Mouse (Mus musculus) hindbrain, embryonic 14.5 days (tissue): ENCODE measurements around the gene Capza1. TPM values are rescaled to one million over a fixed set of nuclear protein-coding genes. Genes with fewer than 3 reads are reported as not detected.
"Not testable (repeated sequence)": the region's sequence is repeated elsewhere in the genome, so short reads cannot be mapped to it uniquely, and the experiment has no call there.

ENCODE experiments used
- ATAC-seq: fragments of 200-750 bp; cut with Nextera tagmentation; 2 replicates; pipeline ENCODE4 v1.8.0; 2017; ENCODE audit warnings: moderate number of reproducible peaks, mild to moderate bottlenecking, moderate TSS enrichment, moderate library complexity; ENCODE audit not compliant: low FRiP score
- DNase-seq: peaks from one replicate; pipeline ENCODE4 v3.0.0-alpha.2; 2015; ENCODE audit warnings: low spot score
- H3K27ac ChIP-seq: fragments of 300-500 bp; sonication (generic); 2 replicates; pipeline ENCODE4 v1.5.1; 2014; ENCODE audit warnings: mild to moderate bottlenecking, moderate library complexity
- H3K27me3 ChIP-seq: fragments of 300-500 bp; sonication (generic); 2 replicates; pipeline ENCODE4 v1.6.1; 2014; ENCODE audit warnings: mild to moderate bottlenecking, low read length, mixed read lengths; ENCODE audit not compliant: control insufficient read depth, insufficient read depth
- H3K36me3 ChIP-seq: fragments of 300-500 bp; sonication (generic); replicated peaks from 2 replicates; pipeline ENCODE4 v1.6.1; 2014; ENCODE audit not compliant: control insufficient read depth, insufficient read depth
- H3K4me1 ChIP-seq: fragments of 300-500 bp; sonication (generic); replicated peaks from 2 replicates; pipeline ENCODE4 v1.6.1; 2014; ENCODE audit warnings: antibody characterized with exemption, low read length, mixed read lengths; ENCODE audit not compliant: control insufficient read depth, insufficient read depth
- H3K4me2 ChIP-seq: fragments of 300-500 bp; sonication (generic); replicated peaks from 2 replicates; pipeline ENCODE4 v1.6.1; 2014; ENCODE audit warnings: mild to moderate bottlenecking, moderate library complexity
- H3K4me3 ChIP-seq: fragments of 300-500 bp; sonication (generic); replicated peaks from 2 replicates; pipeline ENCODE4 v1.5.1; 2014; ENCODE audit warnings: mild to moderate bottlenecking, low read length
- H3K9ac ChIP-seq: fragments of 300-500 bp; sonication (generic); 2 replicates; pipeline ENCODE4 v1.6.1; 2014
- H3K9me3 ChIP-seq: fragments of 300-500 bp; sonication (generic); 2 replicates; pipeline ENCODE4 v1.6.1; 2016; ENCODE audit warnings: low read length; ENCODE audit not compliant: control insufficient read depth
- WGBS: fragments of 180-500 bp; shearing (Covaris S2); extraction: QIAGEN DNeasy Blood & Tissue Kit; methylation state at CpG from one replicate; pipeline ENCODE4 v1.1.7; 2014; 5-methylcytosine and 5-hydroxymethylcytosine counted together
- polyA plus RNA-seq: library from polyadenylated mRNA; unstranded; fragments of >200 nt; fragmentation: Nextera tagmentation; extraction: Ambion mirVana; gene quantifications from 2 replicates; pipeline ENCODE4 v1.2.1, GENCODE M21; 2014

Gene Capza1
- 166 and 182 TPM in 2 replicates for polyA plus RNA-seq

GRCm38 (mm10) chr3:104863786-104864650 is at the start of gene Capza1, which contains the start of gene St7l:
TSS of gene Capza1 (minus strand) at chr3:104864505.
TSS of gene St7l (plus strand) at chr3:104864005.
- peak within 1 kb of the TSS; percentile 96 for H3K27ac ChIP-seq
- H3K27me3 ChIP-seq: no peaks in the 10 kb centered on the region
- peak within 1 kb of the TSS; percentile 90 for H3K4me3 ChIP-seq
- peak; percentile 88 for DNase-seq
- H3K36me3 ChIP-seq: peaks cover 11% of the 10 kb centered on the region; the same call in 1 of the 2 replicates
- H3K4me1 ChIP-seq: peaks cover 38% of the 10 kb centered on the region
- ATAC-seq: peak; percentile 93
- peak within 1 kb of the TSS; percentile 90 for H3K4me2 ChIP-seq
- under 1% methylated on average over 43 of the region's 43 CpGs for WGBS
- H3K9me3 ChIP-seq: no peaks in the 10 kb centered on the region
- peak within 1 kb of the TSS; percentile 91 for H3K9ac ChIP-seq

DNA sequence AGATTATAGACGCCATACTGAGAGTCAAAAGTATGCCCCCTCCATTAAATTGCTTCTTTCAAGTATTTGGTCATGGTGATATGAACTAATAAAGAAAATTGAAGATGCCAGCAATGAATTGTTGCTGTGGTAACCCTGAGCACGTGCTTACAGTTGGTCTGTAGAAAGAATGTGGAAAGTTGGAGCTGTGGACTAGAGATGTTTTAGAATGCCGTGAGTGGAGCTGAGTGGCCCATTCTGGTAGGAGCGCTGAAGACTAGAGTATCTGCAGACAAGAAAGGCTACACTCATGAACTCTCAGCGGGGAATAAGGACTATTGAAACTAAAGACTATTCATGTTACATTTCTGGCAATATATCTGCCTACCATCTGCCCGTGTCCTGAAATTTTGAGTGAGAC is 44.9 kb upstream of the Capza1 start:
- no peak overlapping the region for H3K4me3 ChIP-seq
- H3K9me3 ChIP-seq: no peaks in the 10 kb centered on the region
- no peak for DNase-seq
- no peak overlapping the region for H3K27ac ChIP-seq
- H3K4me2 ChIP-seq: no peak overlapping the region
- H3K27me3 ChIP-seq: no peaks in the 10 kb centered on the region
- no peaks in the 10 kb centered on the region for H3K4me1 ChIP-seq
- WGBS: 83% methylated on average over 6 of the region's 6 CpGs
- ATAC-seq: no peak
- no peak overlapping the region for H3K9ac ChIP-seq
- H3K36me3 ChIP-seq: peaks cover 31% of the 10 kb centered on the region

GRCm38 (mm10) chr3:104906007-104906406 is 41.7 kb upstream of the Capza1 start:
- Histone ChIP-seq H3K4me3 (no peak overlapping the region), H3K9ac (no peak overlapping the region), H3K9me3 (no peaks in the 10 kb centered on the region), H3K36me3 (peaks cover 42% of the 10 kb centered on the region), H3K4me1 (no peaks in the 10 kb centered on the region), H3K27ac (no peak overlapping the region), H3K4me2 (no peak overlapping the region), H3K27me3 (no peaks in the 10 kb centered on the region)
- ATAC-seq: no peak
- WGBS: 89% methylated on average over 3 of the region's 3 CpGs
- no peak for DNase-seq

DNA sequence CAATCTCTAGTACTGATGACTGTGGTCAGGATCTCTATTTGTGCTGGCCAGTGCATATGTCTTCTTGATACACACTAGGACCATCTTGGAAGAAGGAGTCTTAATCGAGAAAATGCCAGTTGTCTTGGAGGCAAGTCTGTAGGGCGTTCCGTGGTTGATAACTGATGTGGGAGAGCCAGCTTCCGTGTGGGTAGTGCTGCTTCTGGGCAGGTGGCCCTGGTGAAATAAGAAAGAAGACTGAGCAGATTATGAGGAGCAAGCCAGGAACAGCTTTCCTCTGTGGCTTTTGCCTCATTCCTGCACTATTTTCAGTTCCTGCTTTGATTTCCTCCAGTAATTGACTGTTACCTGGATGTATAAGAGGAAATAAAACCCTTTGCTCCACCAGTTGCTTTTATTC is 41.1 kb upstream of the Capza1 start:
- H3K27ac ChIP-seq: no peak overlapping the region
- DNase-seq (no peak), ATAC-seq (no peak)
- H3K4me2 ChIP-seq: no peak overlapping the region
- H3K27me3 ChIP-seq: no peaks in the 10 kb centered on the region
- H3K4me3 ChIP-seq: no peak overlapping the region
- H3K9ac ChIP-seq: no peak overlapping the region
- WGBS: 95% methylated on average over 4 of the region's 4 CpGs
- H3K36me3 ChIP-seq: peaks cover 41% of the 10 kb centered on the region
- no peaks in the 10 kb centered on the region for H3K9me3 ChIP-seq
- no peaks in the 10 kb centered on the region for H3K4me1 ChIP-seq

DNA sequence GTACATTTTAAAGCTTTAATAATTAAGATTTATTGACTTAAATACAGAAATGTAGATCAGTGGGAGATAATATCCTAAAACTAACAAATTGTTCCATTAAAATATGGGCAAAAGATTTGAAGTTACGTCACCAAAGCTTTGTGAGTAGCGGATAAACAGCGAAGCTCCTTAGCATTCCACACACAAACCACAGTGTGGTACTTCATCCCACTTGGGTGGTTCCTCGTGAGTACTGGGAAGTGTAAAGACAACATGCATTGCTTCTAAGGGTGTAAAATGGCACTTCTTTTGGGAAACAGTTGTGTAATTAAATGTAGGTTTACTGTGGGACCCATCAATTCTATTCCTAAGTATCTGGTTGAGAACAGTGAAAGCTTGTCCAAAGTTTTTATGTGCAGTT is 36.8 kb upstream of the Capza1 start:
- no peaks in the 10 kb centered on the region for H3K27me3 ChIP-seq
- DNase-seq (no peak), ATAC-seq (no peak)
- no peak overlapping the region for H3K4me2 ChIP-seq
- no peak overlapping the region for H3K9ac ChIP-seq
- no peak overlapping the region for H3K27ac ChIP-seq
- WGBS: 93% methylated on average over 4 of the region's 4 CpGs
- H3K9me3 ChIP-seq: no peaks in the 10 kb centered on the region
- no peaks in the 10 kb centered on the region for H3K4me1 ChIP-seq
- H3K4me3 ChIP-seq: no peak overlapping the region
- peaks cover 66% of the 10 kb centered on the region for H3K36me3 ChIP-seq

GRCm38 (mm10) chr3:104896141-104896540 is 31.8 kb upstream of the Capza1 start:
- H3K27me3 ChIP-seq: no peaks in the 10 kb centered on the region
- no peak overlapping the region for H3K27ac ChIP-seq
- WGBS: 76% methylated on average over 3 of the region's 3 CpGs
- H3K36me3 ChIP-seq: peaks cover 71% of the 10 kb centered on the region
- no peak overlapping the region for H3K4me2 ChIP-seq
- H3K9me3 ChIP-seq: no peaks in the 10 kb centered on the region
- no peak overlapping the region for H3K4me3 ChIP-seq
- ATAC-seq (no peak), DNase-seq (peak; percentile 36)
- no peak overlapping the region for H3K9ac ChIP-seq
- H3K4me1 ChIP-seq: no peaks in the 10 kb centered on the region

GRCm38 (mm10) chr3:104888585-104888984 is 24.3 kb upstream of the Capza1 start:
- Histone ChIP-seq H3K27me3 (no peaks in the 10 kb centered on the region), H3K36me3 (peaks cover 62% of the 10 kb centered on the region), H3K9ac (no peak overlapping the region), H3K9me3 (no peaks in the 10 kb centered on the region), H3K27ac (no peak overlapping the region), H3K4me2 (no peak overlapping the region), H3K4me1 (no peaks in the 10 kb centered on the region), H3K4me3 (no peak overlapping the region)
- DNase-seq: no peak
- no peak for ATAC-seq
- 89% methylated on average over 3 of the region's 3 CpGs for WGBS

GRCm38 (mm10) chr3:104869611-104870010 is 5.3 kb upstream of the Capza1 start:
- Histone ChIP-seq H3K4me2 (no peak overlapping the region), H3K9me3 (no peaks in the 10 kb centered on the region), H3K36me3 (peaks cover 56% of the 10 kb centered on the region), H3K4me1 (peaks cover 10% of the 10 kb centered on the region), H3K27me3 (no peaks in the 10 kb centered on the region), H3K9ac (no peak overlapping the region), H3K4me3 (no peak overlapping the region), H3K27ac (no peak overlapping the region)
- no peak for DNase-seq
- no peak for ATAC-seq

- not testable (repeated sequence) for H3K4me3 ChIP-seq
Observed at GRCm38 (mm10) chr3:104866674-104867073, 2.4 kb upstream of the Capza1 start.

More at GRCm38 (mm10) chr3:104866674-104867073, 2.4 kb upstream of the Capza1 start:
- H3K4me1 ChIP-seq: peaks cover 28% of the 10 kb centered on the region
- not testable (repeated sequence) for ATAC-seq, H3K27ac ChIP-seq, H3K9ac ChIP-seq, H3K9me3 ChIP-seq, DNase-seq, H3K27me3 ChIP-seq
- H3K4me2 ChIP-seq: peak overlapping the region; percentile 90
- peaks cover 27% of the 10 kb centered on the region for H3K36me3 ChIP-seq
